Mouse (Mus musculus): Measurements from ENCODE around the gene Hoxa2.

DNA sequence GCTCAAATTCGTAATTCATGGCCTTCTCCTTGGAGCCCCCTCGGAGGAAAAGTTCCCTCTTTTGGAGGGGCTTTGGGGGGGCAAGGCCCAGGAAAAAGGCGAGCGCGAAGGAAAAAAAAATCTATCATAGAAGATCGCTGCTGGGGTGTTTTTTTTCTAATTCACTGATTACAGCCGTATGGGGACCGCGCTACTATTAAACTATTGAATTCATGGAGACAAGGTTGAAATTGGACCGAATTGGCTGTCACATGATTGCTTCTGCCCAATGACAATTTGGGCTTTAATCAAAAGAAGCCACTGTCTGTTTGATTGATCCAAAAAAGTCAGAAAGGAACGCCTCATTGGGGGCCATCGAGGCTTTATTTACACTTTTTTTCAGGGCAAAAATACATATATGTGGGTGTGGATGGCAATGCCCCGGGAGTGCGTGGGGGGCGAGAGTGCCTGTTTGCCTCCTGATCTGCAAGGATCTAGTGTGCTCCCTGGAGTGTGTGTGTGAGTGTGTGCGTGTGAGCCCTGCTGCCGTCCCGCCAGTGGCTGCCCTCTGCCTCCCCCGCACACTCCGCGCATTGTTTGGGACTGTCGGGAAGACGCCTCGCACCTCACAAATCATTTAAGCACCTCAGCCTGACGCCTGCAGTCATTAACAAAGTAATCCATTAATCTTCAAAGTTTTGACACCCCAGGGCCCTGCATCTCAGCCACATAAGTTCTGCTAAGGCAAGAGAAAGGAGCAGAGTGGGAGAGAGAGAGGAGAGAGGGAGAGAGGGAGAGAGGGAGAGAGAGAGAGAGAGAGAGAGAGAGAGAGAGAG, at the start of gene Hoxa2:
- TF ChIP-seq CTCF (IDR thresholded peaks at IDR 0.05): no peak
- TF ChIP-seq POLR2A (IDR thresholded peaks at IDR 0.05; ENCODE audit: insufficient read depth, low read depth, low read length): no peak

Data from heart, adult 2 months (tissue).